Mouse (Mus musculus): Measurements from ENCODE around the gene Galnt14.

- TF ChIP-seq POLR2A (IDR thresholded peaks at IDR 0.05; ENCODE audit: low read depth, low read length), result no peak
- no peak for TF ChIP-seq CTCF (IDR thresholded peaks at IDR 0.05; ENCODE audit: borderline replicate concordance, insufficient read depth, low read length)
Observed at GRCm38 (mm10) chr17:73716684-73717083, 6.4 kb upstream of the Galnt14 start.
